Mouse (Mus musculus): ENCODE measurements around the gene Cbfa2t3. TPM values are rescaled to one million over a fixed set of nuclear protein-coding genes. Genes with fewer than 3 reads are reported as not detected.
A peak's percentile ranks its signal among the peaks of the same experiment; 100 is the strongest.

The Cbfa2t3 gene
- total RNA-seq, 2 experiments from 2014 or later: 12.0 to 14.3 TPM

GRCm38 (mm10) chr8:122604640-122605039, 94.3 kb downstream of the Cbfa2t3 start:
- no peak for DNase-seq

- DNase-seq: no peak
Observed at GRCm38 (mm10) chr8:122600666-122601065, 98.2 kb downstream of the Cbfa2t3 start.

- no peak for DNase-seq
Observed at GRCm38 (mm10) chr8:122596031-122596430, 102.9 kb downstream of the Cbfa2t3 start.

- DNase-seq: no peak
Observed at GRCm38 (mm10) chr8:122593783-122594507, 105.0 kb downstream of the Cbfa2t3 start.

DNA sequence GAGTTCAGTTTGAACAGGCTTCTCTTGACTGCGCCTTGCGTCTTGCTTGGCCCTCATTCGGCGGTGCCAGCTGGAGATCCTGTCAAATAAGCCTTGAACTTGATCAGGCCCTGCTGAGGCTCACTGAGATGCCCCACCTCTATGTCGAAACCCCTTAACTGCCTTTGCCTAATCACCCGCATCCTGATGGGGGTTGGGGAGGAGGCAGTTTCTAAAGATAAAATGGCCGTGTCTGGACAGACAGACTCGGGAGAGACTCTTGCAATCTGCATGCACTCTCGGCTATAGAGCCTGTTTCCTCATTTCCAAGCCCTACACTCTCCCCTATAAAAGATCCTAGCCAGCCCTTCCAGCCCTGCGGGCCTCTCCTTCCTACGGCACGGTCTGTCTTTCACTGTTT, 105.7 kb downstream of the Cbfa2t3 start:
- no peak for DNase-seq

DNA sequence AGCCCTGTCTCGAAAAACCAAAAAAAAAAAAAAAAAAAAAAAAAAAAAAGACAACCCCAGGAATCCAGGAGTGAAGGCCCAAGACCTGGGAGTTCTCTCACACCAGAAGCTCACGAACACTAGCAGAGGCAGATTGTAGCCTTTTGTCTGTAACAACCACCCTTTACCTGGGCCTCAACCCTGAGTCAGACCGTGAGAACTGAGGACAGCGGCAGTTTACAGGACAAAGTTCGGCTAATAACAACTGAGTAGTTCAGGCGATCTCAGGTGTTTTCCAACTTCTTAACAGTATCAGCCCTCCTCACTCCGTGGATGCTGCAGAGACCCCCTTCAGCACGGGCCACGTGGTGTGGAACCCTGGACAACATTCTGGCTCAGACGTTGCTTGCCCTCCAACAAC, 112.2 kb downstream of the Cbfa2t3 start:
- no peak for DNase-seq

- no peak for DNase-seq
Observed at GRCm38 (mm10) chr8:122586171-122586570, 112.7 kb downstream of the Cbfa2t3 start.

DNA sequence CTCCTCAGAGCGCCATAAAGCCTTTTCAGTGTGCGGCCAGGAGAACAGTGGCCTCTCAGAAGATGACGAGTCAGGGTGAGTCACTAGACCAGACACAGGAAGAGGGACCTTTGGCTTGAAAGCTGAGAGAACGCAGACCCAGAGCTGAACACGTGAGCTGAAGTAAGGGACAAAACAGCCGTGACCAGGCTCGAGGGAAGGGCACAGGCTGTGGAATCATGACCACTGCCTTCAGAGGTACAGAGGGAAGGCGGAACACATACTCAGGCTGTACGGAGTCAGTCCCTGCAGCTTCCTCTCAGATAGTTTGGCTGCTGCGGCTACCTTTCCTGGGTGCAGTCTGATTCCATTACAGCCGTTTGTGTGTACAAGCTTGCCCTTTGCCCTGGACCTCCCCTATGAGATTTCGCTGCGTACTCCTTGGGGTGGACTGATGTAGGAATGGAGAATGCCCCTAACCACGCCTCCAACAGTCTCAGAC, 113.5 kb downstream of the Cbfa2t3 start:
- DNase-seq: peak; percentile 17

DNA sequence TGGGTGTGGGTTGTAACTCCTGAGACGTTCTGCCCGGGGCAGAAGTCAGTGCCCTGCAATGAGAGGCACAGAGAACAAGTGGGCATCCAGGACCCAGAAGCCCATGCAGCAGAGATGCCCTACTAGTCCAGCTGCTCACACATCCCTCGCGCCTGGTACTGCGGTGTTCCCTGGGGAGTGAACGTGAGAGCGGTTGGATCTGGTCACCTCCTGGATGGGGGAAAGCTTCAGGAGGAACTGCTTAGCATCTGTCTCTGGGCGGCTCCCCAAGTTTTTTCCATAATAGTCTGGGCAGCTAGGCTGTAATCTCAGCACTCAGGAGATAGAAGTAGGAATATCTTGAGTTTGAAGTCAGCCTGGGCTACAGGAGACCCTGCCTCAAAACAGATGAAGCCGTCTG, 113.9 kb downstream of the Cbfa2t3 start:
- no peak for DNase-seq

DNA sequence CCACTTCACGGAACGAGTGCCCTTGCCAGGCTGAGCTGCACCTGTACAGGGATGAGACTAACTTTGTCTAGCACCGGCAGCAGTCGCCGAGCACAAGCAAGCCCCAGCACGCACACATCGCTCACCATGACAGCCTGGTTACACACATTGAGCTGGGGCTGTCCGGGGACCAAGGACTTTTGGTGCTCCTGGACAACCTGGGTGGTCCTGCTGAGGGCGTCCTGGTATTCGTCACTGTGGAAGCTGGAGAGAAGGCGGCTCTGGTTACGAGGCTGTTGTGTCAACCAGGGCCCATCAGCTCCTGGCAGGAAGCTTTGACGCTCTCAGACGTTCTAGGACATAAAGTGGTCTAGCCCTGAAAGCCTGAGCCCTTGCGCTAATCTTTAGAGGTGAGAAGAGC, 118.0 kb downstream of the Cbfa2t3 start:
- DNase-seq: no peak

GRCm38 (mm10) chr8:122579196-122579595, 119.7 kb downstream of the Cbfa2t3 start:
- no peak for DNase-seq

GRCm38 (mm10) chr8:122577116-122577515, 121.8 kb downstream of the Cbfa2t3 start:
- no peak for DNase-seq

GRCm38 (mm10) chr8:122576648-122577022, 122.3 kb downstream of the Cbfa2t3 start, which contains the start of gene Aprt:
Gene Aprt (minus strand): TSS chr8:122576909.
- DNase-seq: peak; percentile 95

GRCm38 (mm10) chr8:122575735-122576647, 122.9 kb downstream of the Cbfa2t3 start:
- no peak for DNase-seq

DNA sequence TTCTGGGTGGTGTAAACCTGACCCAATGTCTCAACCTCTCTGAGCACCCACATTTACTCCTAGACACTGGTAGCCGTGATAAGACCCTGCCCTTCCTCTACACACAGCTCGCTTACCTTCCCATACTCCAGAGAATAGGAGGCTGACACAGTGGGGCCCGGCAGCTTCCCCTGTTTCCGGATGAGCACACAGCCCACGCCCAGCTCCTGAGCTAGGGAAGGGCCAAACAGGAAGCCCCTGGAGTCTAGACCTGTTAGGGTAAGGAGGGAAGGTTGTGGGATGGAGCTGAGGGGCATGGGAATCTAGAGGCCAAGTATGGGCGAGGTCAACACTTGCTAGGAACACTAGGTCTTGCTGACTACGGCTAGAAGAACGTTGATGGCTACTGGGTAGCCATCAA, 123.6 kb downstream of the Cbfa2t3 start:
- no peak for DNase-seq

Small RNAs within 50 kb of the gene (microRNA-seq; reads per million reads assigned to microRNA genes)
- gene Mir6396: not detected

Other genes with a start within 250 kb of the Cbfa2t3 start
- 1 to 10 TPM in 1 of 2 experiments, under 1 TPM in 1; 0.27 to 1.5 TPM for gene Snai3, start 238.4 kb downstream of the Cbfa2t3 start, total RNA-seq (2021)
- 10 to 100 TPM; 40.4 to 42.0 TPM for gene Rnf166, start 223.0 kb downstream of the Cbfa2t3 start, total RNA-seq (2021)
- gene Ctu2, start 223.0 kb downstream of the Cbfa2t3 start, total RNA-seq (2021): 10 to 100 TPM; 21.2 to 21.4 TPM
- gene Piezo1, start 147.8 kb downstream of the Cbfa2t3 start, total RNA-seq (2021): 10 to 100 TPM; 31.5 to 41.5 TPM
- gene Cdt1, start 131.1 kb downstream of the Cbfa2t3 start, total RNA-seq (2021): 10 to 100 TPM; 17.2 to 20.7 TPM
- 10 to 100 TPM; 67.5 to 72.3 TPM for gene Aprt, start 122.2 kb downstream of the Cbfa2t3 start, total RNA-seq (2021)
- 1 to 10 TPM; 8.0 to 8.3 TPM for gene Galns, start 87.6 kb downstream of the Cbfa2t3 start, total RNA-seq (2021)
- 10 to 100 TPM; 48.9 to 56.5 TPM for gene Trappc2l, start 87.5 kb downstream of the Cbfa2t3 start, total RNA-seq (2021)
- not detected for gene Pabpn1l, start 76.4 kb downstream of the Cbfa2t3 start, total RNA-seq (2021)
- 10 to 100 TPM; 54.3 to 64.8 TPM for gene Acsf3, start 76.4 kb upstream of the Cbfa2t3 start, total RNA-seq (2021)
- 1 to 10 TPM in 1 of 2 experiments, under 1 TPM in 1; 0.75 to 1.9 TPM for gene Cdh15, start 148.9 kb upstream of the Cbfa2t3 start, total RNA-seq (2021)

Data from adrenal gland, postnatal 10 days (tissue).